Mouse (Mus musculus) myocyte (in vitro differentiated cells): ENCODE data around the gene D930048N14Rik. TPM values are rescaled to one million over a fixed set of nuclear protein-coding genes. Genes with fewer than 3 reads are reported as not detected.

Experiments used
- H3K27me3 ChIP-seq: one replicate; pipeline ENCODE4 v1.6.1; 2011; ENCODE audit not compliant: control insufficient read depth, insufficient read depth, insufficient read length
- H3K36me3 ChIP-seq: one replicate; pipeline ENCODE4 v1.6.1; 2011; ENCODE audit not compliant: control insufficient read depth, insufficient read depth
- H3K4me2 ChIP-seq: one replicate; pipeline ENCODE4 v1.6.1; 2011; ENCODE audit warnings: low read depth, control low read depth
- H3K4me3 ChIP-seq: one replicate; pipeline ENCODE4 v1.5.1; 2011; ENCODE audit warnings: mild to moderate bottlenecking, control low read depth, moderate library complexity
- H3K79me2 ChIP-seq: one replicate; pipeline ENCODE4 v1.6.1; 2011; ENCODE audit not compliant: control insufficient read depth, insufficient read depth
- H3ac ChIP-seq: one replicate; pipeline ENCODE4 v1.6.1; 2011; ENCODE audit not compliant: control insufficient read depth, insufficient read length
- CEBPB ChIP-seq: IDR thresholded peaks from 2 replicates; pipeline ENCODE4 v1.6.1; 2011; ENCODE audit warnings: mild to moderate bottlenecking, moderate library complexity; ENCODE audit not compliant: poor library complexity, insufficient read depth, severe bottlenecking
- E2F4 ChIP-seq: IDR thresholded peaks from one replicate; pipeline ENCODE4 v1.6.1; 2011; ENCODE audit warnings: mild to moderate bottlenecking, control low read depth, moderate library complexity; ENCODE audit not compliant: insufficient read depth
- MAX ChIP-seq: IDR thresholded peaks from one replicate; pipeline ENCODE4 v1.6.1; 2011; ENCODE audit warnings: low read depth, mild to moderate bottlenecking, control low read depth
- MYOD1 ChIP-seq, 3 experiments: IDR thresholded peaks; one replicate each; pipeline ENCODE4 v1.6.1; 2011; ENCODE audit warnings: control low read depth in 2 of 3, low read depth in 2 of 3, mild to moderate bottlenecking in 2 of 3, moderate library complexity in 1 of 3; ENCODE audit not compliant: insufficient read length in 2 of 3, control insufficient read depth in 1 of 3
- MYOG ChIP-seq, 3 experiments: IDR thresholded peaks; one replicate each; pipeline ENCODE4 v1.6.1; 2011; ENCODE audit warnings: control low read depth in 2 of 3, low read depth in 2 of 3, mild to moderate bottlenecking in 2 of 3; ENCODE audit not compliant: insufficient read length in 2 of 3, control insufficient read depth in 1 of 3, insufficient read depth in 1 of 3
- POLR2A ChIP-seq: IDR thresholded peaks from one replicate; pipeline ENCODE4 v1.6.1; 2011; ENCODE audit warnings: low read depth, mild to moderate bottlenecking, control low read depth, moderate library complexity; ENCODE audit not compliant: insufficient read length
- POLR2AphosphoS2 ChIP-seq: IDR thresholded peaks from one replicate; pipeline ENCODE4 v1.6.1; 2011; ENCODE audit warnings: low read depth, control low read depth; ENCODE audit not compliant: insufficient read length
- REST ChIP-seq: IDR thresholded peaks from one replicate; pipeline ENCODE4 v1.6.1; 2011; ENCODE audit warnings: mild to moderate bottlenecking, control low read depth, moderate library complexity; ENCODE audit not compliant: insufficient read depth, insufficient read length
- SRF ChIP-seq: IDR thresholded peaks from one replicate; pipeline ENCODE4 v1.6.1; 2011; ENCODE audit warnings: low read depth; ENCODE audit not compliant: control insufficient read depth, insufficient read length
- TCF12 ChIP-seq: IDR thresholded peaks from one replicate; pipeline ENCODE4 v1.6.1; 2011; ENCODE audit warnings: mild to moderate bottlenecking, control low read depth; ENCODE audit not compliant: poor library complexity, insufficient read depth, severe bottlenecking
- TCF3 ChIP-seq: IDR thresholded peaks from one replicate; pipeline ENCODE4 v1.6.1; 2011; ENCODE audit warnings: low read depth, control low read depth; ENCODE audit not compliant: insufficient read length
- USF1 ChIP-seq: IDR thresholded peaks from one replicate; pipeline ENCODE4 v1.6.1; 2011; ENCODE audit warnings: low read depth, mild to moderate bottlenecking, control low read depth, moderate library complexity
- polyA plus RNA-seq: library from polyadenylated mRNA; unstranded; fragments of >200 nt; fragmentation: generic; extraction: Trizol; gene quantifications from one replicate; pipeline ENCODE4 v1.2.1, GENCODE M21; 2012; ENCODE audit warnings: missing spikeins

The D930048N14Rik gene
- polyA plus RNA-seq = 0.25 TPM

- Histone ChIP-seq H3K36me3 (no peaks in the 10 kb centered on the region), H3K27me3 (no peaks in the 10 kb centered on the region), H3K79me2 (no peaks in the 10 kb centered on the region), H3K4me3 (peak within 1 kb of the TSS; percentile 54), H3ac (peak within 1 kb of the TSS; percentile 36), H3K4me2 (peak within 1 kb of the TSS; percentile 90)
- TF ChIP-seq POLR2A (peak; percentile 60), SRF (no peak), MAX (no peak), USF1 (no peak), TCF12 (no peak)
These were observed at the start of gene D930048N14Rik, which contains the start of gene N4bp3 for GRCm38 (mm10) chr11:51650691-51651515. TSS of gene D930048N14Rik (plus strand) at chr11:51650954. TSS of gene N4bp3 (minus strand) at chr11:51650842.

- TF ChIP-seq POLR2A (peak; percentile 19), MYOD1 (IDR thresholded peaks at IDR 0.05; ENCODE audit: control insufficient read depth in 1 of 3, insufficient read length in 2 of 3, low read depth in 2 of 3) (no peak)
- H3K79me2 ChIP-seq = peaks cover 58% of the 10 kb centered on the region
- no peak overlapping the region for H3ac ChIP-seq
- no peak overlapping the region for H3K4me3 ChIP-seq
- no peak overlapping the region for H3K4me2 ChIP-seq
- peaks cover 78% of the 10 kb centered on the region for H3K36me3 ChIP-seq
- no peaks in the 10 kb centered on the region for H3K27me3 ChIP-seq
These were observed 48.5 kb upstream of the D930048N14Rik start for GRCm38 (mm10) chr11:51602253-51602652.

GRCm38 (mm10) chr11:51605602-51606446 is 44.9 kb upstream of the D930048N14Rik start:
- Histone ChIP-seq H3ac (peak overlapping the region; percentile 85), H3K79me2 (peaks cover 53% of the 10 kb centered on the region), H3K27me3 (no peaks in the 10 kb centered on the region), H3K4me3 (peak overlapping the region; percentile 67), H3K4me2 (peak overlapping the region; percentile 96), H3K36me3 (peaks cover 46% of the 10 kb centered on the region)
- TF ChIP-seq MYOG (IDR thresholded peaks at IDR 0.05; ENCODE audit: control insufficient read depth in 1 of 3, insufficient read depth in 1 of 3, insufficient read length in 2 of 3, low read depth in 2 of 3) (peak in 1 of 3 experiments; percentile 16), TCF12 (no peak), POLR2AphosphoS2 (peak; percentile 56), E2F4 (peak; percentile 42), POLR2A (peak; percentile 54)

GRCm38 (mm10) chr11:51606447-51607095 is 44.2 kb upstream of the D930048N14Rik start, which contains the start of gene Hnrnpab:
TSS of gene Hnrnpab (minus strand) at chr11:51606847.
- TF ChIP-seq POLR2A = peak; percentile 99
- no peak for TF ChIP-seq TCF12
- no peak for TF ChIP-seq MAX
- no peak for TF ChIP-seq SRF
- TF ChIP-seq REST = peak; percentile 10
- no peak for TF ChIP-seq MYOG (IDR thresholded peaks at IDR 0.05; ENCODE audit: control insufficient read depth in 1 of 3, insufficient read depth in 1 of 3, insufficient read length in 2 of 3, low read depth in 2 of 3)
- TF ChIP-seq POLR2AphosphoS2 = peak; percentile 94
- no peak for TF ChIP-seq CEBPB
- TF ChIP-seq E2F4 = peak; percentile 82
- TF ChIP-seq USF1 = no peak
- TF ChIP-seq MYOD1 (IDR thresholded peaks at IDR 0.05; ENCODE audit: control insufficient read depth in 1 of 3, insufficient read length in 2 of 3, low read depth in 2 of 3) = peak in 1 of 3 experiments; percentile 34
- no peak for TF ChIP-seq TCF3
- Histone ChIP-seq H3K36me3 (peaks cover 39% of the 10 kb centered on the region), H3K79me2 (peaks cover 48% of the 10 kb centered on the region), H3ac (peak within 1 kb of the TSS; percentile 85), H3K4me3 (peak within 1 kb of the TSS; percentile 67), H3K27me3 (no peaks in the 10 kb centered on the region), H3K4me2 (peak within 1 kb of the TSS; percentile 96)

- Histone ChIP-seq H3K4me2 (peak overlapping the region; percentile 96), H3K27me3 (no peaks in the 10 kb centered on the region), H3K36me3 (peaks cover 33% of the 10 kb centered on the region), H3K4me3 (peak overlapping the region; percentile 67), H3K79me2 (peaks cover 42% of the 10 kb centered on the region), H3ac (peak overlapping the region; percentile 85)
- no peak for TF ChIP-seq REST
- no peak for TF ChIP-seq MYOG (IDR thresholded peaks at IDR 0.05; ENCODE audit: control insufficient read depth in 1 of 3, insufficient read depth in 1 of 3, insufficient read length in 2 of 3, low read depth in 2 of 3)
- TF ChIP-seq TCF12 = no peak
- no peak for TF ChIP-seq MYOD1 (IDR thresholded peaks at IDR 0.05; ENCODE audit: control insufficient read depth in 1 of 3, insufficient read length in 2 of 3, low read depth in 2 of 3)
- no peak for TF ChIP-seq USF1
- no peak for TF ChIP-seq E2F4
- no peak for TF ChIP-seq MAX
- no peak for TF ChIP-seq SRF
- no peak for TF ChIP-seq CEBPB
- TF ChIP-seq POLR2A = no peak
- TF ChIP-seq POLR2AphosphoS2 = no peak
- no peak for TF ChIP-seq TCF3
These were observed 43.5 kb upstream of the D930048N14Rik start for GRCm38 (mm10) chr11:51607096-51607738.
